Mouse (Mus musculus): ENCODE results near the gene Ddx3x. TPM values are rescaled to one million over a fixed set of nuclear protein-coding genes. Genes with fewer than 3 reads are reported as not detected.

Gene Ddx3x
- polyA plus RNA-seq, 2 experiments: 34.5 to 54.5 TPM

GRCm38 (mm10) chrX:13280037-13280408, 747 bp upstream of the Ddx3x start:
- Histone ChIP-seq H3K27me3 (ENCODE audit: control insufficient read depth, insufficient read depth, low read length) (no peaks in the 10 kb centered on the region), H3K9ac (replicated peaks) (peak overlapping the region; percentile 95), H3K27ac (peak overlapping the region; percentile 92), H3K4me2 (ENCODE audit: low read depth) (peak overlapping the region; percentile 83), H3K9me3 (ENCODE audit: control insufficient read depth, low read length) (no peaks in the 10 kb centered on the region), H3K36me3 (replicated peaks; ENCODE audit: control insufficient read depth, insufficient read depth, low read depth) (peaks cover 10% of the 10 kb centered on the region), H3K4me1 (replicated peaks; ENCODE audit: control insufficient read depth in 2 of 2, insufficient read depth in 2 of 2, low read length in 1 of 2) (peaks cover 0 to 2% of the 10 kb centered on the region in 2 experiments; a peak in 2 of 4 replicates), H3K4me3 (ENCODE audit: insufficient read depth in 1 of 2, low read depth in 2 of 2, low read length in 2 of 2) (peak overlapping the region; percentile 87 to 96)
- WGBS (ENCODE audit: insufficient replicate concordance): 4% methylated on average over 14 of the region's 14 CpGs
- ATAC-seq (ENCODE audit: insufficient read depth) (no peak), DNase-seq (ENCODE audit: low read depth in 3 of 3, low spot score in 3 of 3) (no peak)
- no peak for TF ChIP-seq CTCF (IDR thresholded peaks at IDR 0.05; ENCODE audit: low read depth)
- no peak for TF ChIP-seq EP300 (IDR thresholded peaks at IDR 0.05; ENCODE audit: low read depth)

DNA sequence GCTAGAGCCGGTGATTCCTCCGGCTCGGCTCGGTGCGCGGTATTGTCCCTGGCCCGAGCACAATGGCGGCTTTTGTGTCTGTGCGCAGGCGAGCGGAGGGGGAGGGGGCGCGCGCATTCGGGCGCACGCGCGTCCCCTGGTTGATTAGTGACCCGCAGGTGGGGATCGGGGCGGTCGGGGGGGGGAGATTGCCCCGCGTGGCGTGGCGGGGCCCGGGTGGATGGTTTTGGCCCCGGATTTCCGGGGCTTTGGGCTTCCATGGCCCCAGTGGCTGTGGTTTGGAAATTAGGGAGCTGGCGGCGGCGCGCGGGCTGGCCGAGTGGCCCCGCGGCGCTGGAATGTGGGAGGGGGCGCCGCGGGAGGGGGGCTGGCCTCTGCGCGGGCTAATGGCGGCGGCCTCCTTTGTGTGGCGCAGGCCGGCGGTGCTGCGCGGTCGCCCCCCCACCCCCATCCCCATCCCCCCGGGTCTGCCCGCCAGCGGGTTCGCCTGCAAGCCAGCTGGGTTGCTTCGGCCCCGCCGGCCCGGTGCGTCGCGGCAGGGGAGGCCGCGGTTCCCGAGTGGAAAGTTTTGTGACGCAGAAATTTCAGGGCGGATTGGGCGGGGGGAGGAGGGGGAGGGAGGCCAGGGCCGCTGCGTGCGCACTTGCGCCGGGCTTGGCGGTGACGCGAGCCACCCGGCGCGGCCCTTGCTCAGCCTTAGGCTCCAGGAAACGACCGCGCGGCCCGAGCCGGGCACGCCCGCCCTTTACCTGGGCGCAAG, 739 bp downstream of the Ddx3x start:
- peak; percentile 69 for ATAC-seq (ENCODE audit: insufficient read depth)

DNA sequence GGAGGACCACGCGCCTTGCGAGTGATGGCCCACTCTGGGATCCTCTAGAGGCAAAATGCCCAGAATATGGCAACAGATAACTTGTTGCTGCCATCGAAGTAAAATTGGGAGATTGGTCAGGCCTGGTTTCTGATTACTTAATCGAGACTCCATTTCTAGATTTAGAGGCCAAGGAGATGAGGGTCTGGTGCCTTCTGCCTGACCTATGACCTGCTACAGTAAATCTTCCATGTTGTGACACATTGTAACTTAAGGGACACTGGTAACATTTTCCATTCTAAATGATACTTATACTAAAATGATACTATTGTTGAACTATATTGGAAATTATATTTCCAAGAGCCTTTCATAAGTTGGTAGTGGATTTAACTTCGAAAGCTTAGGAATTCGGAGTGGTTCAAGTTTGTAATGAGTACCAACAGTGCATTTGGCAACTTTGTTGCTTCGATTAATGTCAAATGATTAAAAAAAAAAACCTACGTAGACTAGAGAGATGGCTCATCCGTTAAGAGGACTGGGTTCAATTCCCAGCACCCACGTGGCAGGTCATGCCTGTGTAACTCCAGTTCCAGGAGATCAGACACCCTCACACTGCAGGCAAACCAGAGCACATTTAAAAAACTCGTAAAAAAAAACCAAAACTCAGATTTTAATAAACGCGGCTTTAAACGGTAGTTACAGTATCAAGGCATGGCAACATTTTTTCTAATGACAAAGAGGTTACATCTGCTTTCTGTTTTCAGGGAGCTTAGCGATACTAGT, 1.5 kb downstream of the Ddx3x start:
- H3K4me2 ChIP-seq (ENCODE audit: low read depth): peak overlapping the region; percentile 83
- no peak overlapping the region for H3K27ac ChIP-seq
- no peaks in the 10 kb centered on the region for H3K27me3 ChIP-seq (ENCODE audit: control insufficient read depth, insufficient read depth, low read length)
- peaks cover 23% of the 10 kb centered on the region for H3K36me3 ChIP-seq (replicated peaks; ENCODE audit: control insufficient read depth, insufficient read depth, low read depth)
- WGBS (ENCODE audit: insufficient replicate concordance): 7% methylated on average over 16 of the region's 16 CpGs
- H3K4me1 ChIP-seq (replicated peaks; ENCODE audit: control insufficient read depth in 2 of 2, insufficient read depth in 2 of 2, low read length in 1 of 2): peaks cover 0 to 2% of the 10 kb centered on the region in 2 experiments; a peak in 2 of 4 replicates
- DNase-seq (ENCODE audit: low read depth in 3 of 3, low spot score in 3 of 3): no peak
- H3K9ac ChIP-seq (replicated peaks): peak overlapping the region; percentile 95
- no peak for ATAC-seq (ENCODE audit: insufficient read depth)
- H3K9me3 ChIP-seq (ENCODE audit: control insufficient read depth, low read length): no peaks in the 10 kb centered on the region
- TF ChIP-seq EP300 (IDR thresholded peaks at IDR 0.05; ENCODE audit: low read depth) (no peak), CTCF (IDR thresholded peaks at IDR 0.05; ENCODE audit: low read depth) (no peak)
- peak overlapping the region; percentile 87 to 96 for H3K4me3 ChIP-seq (ENCODE audit: insufficient read depth in 1 of 2, low read depth in 2 of 2, low read length in 2 of 2)

More for the DNA sequence above, 739 bp downstream of the Ddx3x start:
- H3K27ac ChIP-seq: peak overlapping the region; percentile 92
- H3K27me3 ChIP-seq (ENCODE audit: control insufficient read depth, insufficient read depth, low read length): no peaks in the 10 kb centered on the region
- peak overlapping the region; percentile 87 to 96 for H3K4me3 ChIP-seq (ENCODE audit: insufficient read depth in 1 of 2, low read depth in 2 of 2, low read length in 2 of 2)
- peak overlapping the region; percentile 95 for H3K9ac ChIP-seq (replicated peaks)
- DNase-seq (ENCODE audit: low read depth in 3 of 3, low spot score in 3 of 3): peak; percentile 35 to 60 (median 52)
- H3K4me2 ChIP-seq (ENCODE audit: low read depth): peak overlapping the region; percentile 83
- no peak for TF ChIP-seq EP300 (IDR thresholded peaks at IDR 0.05; ENCODE audit: low read depth)
- TF ChIP-seq CTCF (IDR thresholded peaks at IDR 0.05; ENCODE audit: low read depth): no peak
- H3K9me3 ChIP-seq (ENCODE audit: control insufficient read depth, low read length): no peaks in the 10 kb centered on the region
- under 1% methylated on average over 62 of the region's 89 CpGs for WGBS (ENCODE audit: insufficient replicate concordance)
- peaks cover 0 to 2% of the 10 kb centered on the region in 2 experiments; a peak in 2 of 4 replicates for H3K4me1 ChIP-seq (replicated peaks; ENCODE audit: control insufficient read depth in 2 of 2, insufficient read depth in 2 of 2, low read length in 1 of 2)
- peaks cover 20% of the 10 kb centered on the region for H3K36me3 ChIP-seq (replicated peaks; ENCODE audit: control insufficient read depth, insufficient read depth, low read depth)

GRCm38 (mm10) chrX:13285772-13286171, 5.0 kb downstream of the Ddx3x start:
- WGBS (ENCODE audit: insufficient replicate concordance): 50% methylated on average over 4 of the region's 4 CpGs
- H3K36me3 ChIP-seq (replicated peaks; ENCODE audit: control insufficient read depth, insufficient read depth, low read depth): peaks cover 51% of the 10 kb centered on the region
- DNase-seq (ENCODE audit: low read depth in 3 of 3, low spot score in 3 of 3): no peak
- H3K4me1 ChIP-seq (replicated peaks; ENCODE audit: control insufficient read depth in 2 of 2, insufficient read depth in 2 of 2, low read length in 1 of 2): peaks cover 0 to 2% of the 10 kb centered on the region in 2 experiments; a peak in 1 of 4 replicates
- H3K4me3 ChIP-seq (ENCODE audit: insufficient read depth in 1 of 2, low read depth in 2 of 2, low read length in 2 of 2): no peak overlapping the region
- H3K27ac ChIP-seq: no peak overlapping the region
- no peaks in the 10 kb centered on the region for H3K27me3 ChIP-seq (ENCODE audit: control insufficient read depth, insufficient read depth, low read length)
- H3K4me2 ChIP-seq (ENCODE audit: low read depth): no peak overlapping the region
- no peaks in the 10 kb centered on the region for H3K9me3 ChIP-seq (ENCODE audit: control insufficient read depth, low read length)
- H3K9ac ChIP-seq (replicated peaks): no peak overlapping the region
- ATAC-seq (ENCODE audit: insufficient read depth): no peak
- no peak for TF ChIP-seq CTCF (IDR thresholded peaks at IDR 0.05; ENCODE audit: low read depth)
- 0 out of 2 replicates have a peak, but pooled peaks have one; percentile 9 for TF ChIP-seq EP300 (IDR thresholded peaks at IDR 0.05; ENCODE audit: low read depth)
